Mouse (Mus musculus) ES-Bruce4 (cell line): ENCODE results near the gene Lmo7. TPM values are rescaled to one million over a fixed set of nuclear protein-coding genes. Genes with fewer than 3 reads are reported as not detected.

Experiments used
- H3K27ac ChIP-seq: 2 replicates; pipeline ENCODE4 v1.5.1; 2012; ENCODE audit warnings: low read length, inconsistent platforms; ENCODE audit not compliant: insufficient read depth
- H3K27me3 ChIP-seq: 2 replicates; pipeline ENCODE4 v1.6.1; 2012; ENCODE audit warnings: mild to moderate bottlenecking, low read length, inconsistent platforms; ENCODE audit not compliant: control insufficient read depth, poor library complexity, insufficient read depth, severe bottlenecking
- H3K36me3 ChIP-seq: 2 replicates; pipeline ENCODE4 v1.6.1; 2012; ENCODE audit warnings: inconsistent platforms, mild to moderate bottlenecking, low read length, moderate library complexity; ENCODE audit not compliant: control insufficient read depth, poor library complexity, insufficient read depth, severe bottlenecking
- H3K4me1 ChIP-seq: one replicate; pipeline ENCODE4 v1.8.1; 2011; ENCODE audit warnings: low read length; ENCODE audit not compliant: control insufficient read depth, insufficient read depth
- H3K4me3 ChIP-seq: 2 replicates; pipeline ENCODE4 v1.5.1; 2011; ENCODE audit warnings: low read depth, mild to moderate bottlenecking, low read length
- H3K9ac ChIP-seq: 2 replicates; pipeline ENCODE4 v1.6.1; 2012; ENCODE audit warnings: low read depth, mild to moderate bottlenecking, inconsistent platforms; ENCODE audit not compliant: poor library complexity, severe bottlenecking
- H3K9me3 ChIP-seq: replicated peaks from 2 replicates; pipeline ENCODE4 v1.6.1; 2012; ENCODE audit warnings: mild to moderate bottlenecking, low read length, inconsistent platforms; ENCODE audit not compliant: control insufficient read depth, poor library complexity, insufficient read depth, severe bottlenecking
- CTCF ChIP-seq: IDR thresholded peaks from one replicate; pipeline ENCODE4 v1.8.1; 2011; ENCODE audit warnings: low read depth, low read length
- EP300 ChIP-seq: IDR thresholded peaks from 2 replicates; pipeline ENCODE4 v1.6.1; 2011; ENCODE audit warnings: low read depth, low read length; ENCODE audit not compliant: insufficient read depth
- POLR2A ChIP-seq: IDR thresholded peaks from one replicate; pipeline ENCODE4 v1.8.1; 2011; ENCODE audit warnings: low read length; ENCODE audit not compliant: insufficient read depth
- polyA plus RNA-seq: library from polyadenylated mRNA; stranded (reverse); fragments of >200 nt; gene quantifications from 2 replicates; pipeline ENCODE4 v1.2.4, GENCODE M21; 2011; ENCODE audit warnings: low read depth; ENCODE audit not compliant: missing spikeins, insufficient read depth, insufficient read length

The Lmo7 gene
- polyA plus RNA-seq, 1 experiment = 28.2 TPM

- H3K27me3 ChIP-seq = no peaks in the 10 kb centered on the region
- no peak overlapping the region for H3K4me3 ChIP-seq
- H3K9ac ChIP-seq = no peak overlapping the region
- no peaks in the 10 kb centered on the region for H3K9me3 ChIP-seq
- H3K4me1 ChIP-seq = no peaks in the 10 kb centered on the region
- no peaks in the 10 kb centered on the region for H3K36me3 ChIP-seq
- no peak overlapping the region for H3K27ac ChIP-seq
- TF ChIP-seq CTCF (no peak), POLR2A (no peak), EP300 (no peak)
Measured at GRCm38 (mm10) chr14:101942971-101943370, 213.2 kb downstream of the Lmo7 start.

GRCm38 (mm10) chr14:101946711-101947516, 217.2 kb downstream of the Lmo7 start:
- H3K4me1 ChIP-seq = no peaks in the 10 kb centered on the region
- no peak overlapping the region for H3K9ac ChIP-seq
- no peak overlapping the region for H3K27ac ChIP-seq
- no peak overlapping the region for H3K4me3 ChIP-seq
- H3K27me3 ChIP-seq = no peaks in the 10 kb centered on the region
- no peaks in the 10 kb centered on the region for H3K36me3 ChIP-seq
- no peak for TF ChIP-seq EP300
- no peak for TF ChIP-seq POLR2A
- TF ChIP-seq CTCF = peak; percentile 34
- no peaks in the 10 kb centered on the region for H3K9me3 ChIP-seq

GRCm38 (mm10) chr14:101949114-101949513, 219.4 kb downstream of the Lmo7 start:
- Histone ChIP-seq H3K27me3 (no peaks in the 10 kb centered on the region), H3K4me3 (no peak overlapping the region), H3K4me1 (no peaks in the 10 kb centered on the region), H3K9ac (no peak overlapping the region), H3K9me3 (no peaks in the 10 kb centered on the region), H3K27ac (no peak overlapping the region), H3K36me3 (no peaks in the 10 kb centered on the region)
- TF ChIP-seq CTCF (no peak), EP300 (no peak), POLR2A (no peak)

GRCm38 (mm10) chr14:101951107-101951506, 221.3 kb downstream of the Lmo7 start:
- no peak overlapping the region for H3K4me3 ChIP-seq
- no peak overlapping the region for H3K27ac ChIP-seq
- no peak for TF ChIP-seq CTCF
- TF ChIP-seq POLR2A = no peak
- no peak for TF ChIP-seq EP300
- no peaks in the 10 kb centered on the region for H3K9me3 ChIP-seq
- no peaks in the 10 kb centered on the region for H3K27me3 ChIP-seq
- no peaks in the 10 kb centered on the region for H3K36me3 ChIP-seq
- no peak overlapping the region for H3K9ac ChIP-seq
- H3K4me1 ChIP-seq = no peaks in the 10 kb centered on the region

GRCm38 (mm10) chr14:101953793-101954468, 224.2 kb downstream of the Lmo7 start:
- Histone ChIP-seq H3K4me3 (no peak overlapping the region), H3K27me3 (no peaks in the 10 kb centered on the region), H3K36me3 (no peaks in the 10 kb centered on the region), H3K9ac (no peak overlapping the region), H3K9me3 (no peaks in the 10 kb centered on the region), H3K27ac (no peak overlapping the region), H3K4me1 (no peaks in the 10 kb centered on the region)
- TF ChIP-seq POLR2A (no peak), CTCF (no peak), EP300 (no peak)

GRCm38 (mm10) chr14:101964381-101964780, 234.6 kb downstream of the Lmo7 start:
- Histone ChIP-seq H3K4me1 (no peaks in the 10 kb centered on the region), H3K36me3 (no peaks in the 10 kb centered on the region), H3K27ac (no peak overlapping the region), H3K9ac (no peak overlapping the region), H3K9me3 (peaks cover 6% of the 10 kb centered on the region), H3K27me3 (no peaks in the 10 kb centered on the region), H3K4me3 (no peak overlapping the region)
- TF ChIP-seq POLR2A (no peak), EP300 (no peak), CTCF (no peak)
